Mouse (Mus musculus) inflammation-experienced regulatory T-cells, adult 6 months (primary cell): ENCODE results near the gene Med29. TPM values are rescaled to one million over a fixed set of nuclear protein-coding genes. Genes with fewer than 3 reads are reported as not detected.
A peak's percentile ranks its signal among the peaks of the same experiment; 100 is the strongest.

Experiments
- ATAC-seq: one replicate; pipeline ENCODE4 v1.8.0; 2017
- polyA plus RNA-seq, 3 experiments: library from polyadenylated mRNA; unstranded; fragments of 100-300 nt; shearing (Covaris generic); gene quantifications; one replicate each; pipeline ENCODE4 v1.2.1; 2017

Med29 gene
- polyA plus RNA-seq, 3 experiments from 2014 or later = 26.2 to 33.0 (median 32.5) TPM

DNA sequence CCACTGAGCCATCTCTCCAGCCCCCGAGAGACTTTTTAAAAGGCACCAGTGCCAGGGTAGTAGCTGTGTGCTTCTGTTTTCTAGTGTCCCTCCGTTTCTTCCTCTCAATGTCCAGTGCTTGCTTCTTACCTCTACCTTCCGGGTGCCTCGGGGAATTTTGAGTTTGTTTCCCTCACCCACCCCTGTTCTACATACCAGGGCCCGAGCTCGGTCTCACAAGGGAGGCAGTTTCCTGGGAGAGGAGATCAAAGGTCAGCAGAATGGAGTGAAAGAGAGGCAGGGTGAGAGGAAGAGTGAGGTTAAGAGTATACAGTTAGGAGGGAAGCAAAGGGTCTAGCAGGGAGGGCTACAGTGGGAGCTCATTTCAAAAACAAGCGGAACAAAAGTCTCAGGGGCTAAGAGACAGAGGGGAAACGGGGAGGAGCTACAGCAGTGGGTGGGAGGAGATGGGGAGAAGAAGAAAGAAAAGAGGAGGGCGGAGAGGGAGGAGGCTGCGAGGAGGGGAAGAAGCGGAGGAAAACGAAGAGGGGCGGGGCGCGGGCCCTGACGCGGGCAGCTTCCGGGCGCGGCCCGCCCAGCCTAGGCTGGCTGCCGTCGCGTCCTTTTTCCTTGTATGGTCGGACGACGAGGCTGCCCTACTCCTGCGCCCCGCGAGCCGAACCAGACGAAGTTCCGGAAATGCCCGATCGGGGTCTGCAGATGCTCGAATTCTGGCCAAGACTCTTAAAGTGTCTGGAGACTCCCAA lies 17.2 kb downstream of the Med29 start:
- ATAC-seq = peak; percentile 45

DNA sequence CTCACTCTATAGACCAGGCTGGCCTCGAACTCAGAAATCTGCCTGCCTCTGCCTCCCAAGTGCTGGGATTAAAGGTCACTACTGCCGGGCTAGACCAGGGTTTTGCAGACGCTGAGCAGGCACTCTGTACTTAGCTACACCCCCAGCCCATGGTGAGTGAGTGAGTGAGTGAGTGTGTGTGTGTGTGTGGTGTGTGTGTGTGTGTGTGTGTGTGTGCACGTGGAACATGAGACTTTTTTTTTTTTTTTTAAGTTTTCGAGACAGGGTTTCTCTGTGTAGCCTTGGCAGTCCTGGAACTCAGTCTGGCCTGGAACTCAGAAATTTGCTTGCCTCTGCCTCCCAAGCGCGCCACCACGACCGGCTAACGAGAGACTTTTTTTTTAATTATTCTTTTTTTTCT lies 17.9 kb downstream of the Med29 start:
- no peak for ATAC-seq

GRCm38 (mm10) chr7:28373891-28374495 lies 18.5 kb downstream of the Med29 start:
- no peak for ATAC-seq

- ATAC-seq = peak; percentile 36
These were observed 19.4 kb downstream of the Med29 start for GRCm38 (mm10) chr7:28373131-28373581.

DNA sequence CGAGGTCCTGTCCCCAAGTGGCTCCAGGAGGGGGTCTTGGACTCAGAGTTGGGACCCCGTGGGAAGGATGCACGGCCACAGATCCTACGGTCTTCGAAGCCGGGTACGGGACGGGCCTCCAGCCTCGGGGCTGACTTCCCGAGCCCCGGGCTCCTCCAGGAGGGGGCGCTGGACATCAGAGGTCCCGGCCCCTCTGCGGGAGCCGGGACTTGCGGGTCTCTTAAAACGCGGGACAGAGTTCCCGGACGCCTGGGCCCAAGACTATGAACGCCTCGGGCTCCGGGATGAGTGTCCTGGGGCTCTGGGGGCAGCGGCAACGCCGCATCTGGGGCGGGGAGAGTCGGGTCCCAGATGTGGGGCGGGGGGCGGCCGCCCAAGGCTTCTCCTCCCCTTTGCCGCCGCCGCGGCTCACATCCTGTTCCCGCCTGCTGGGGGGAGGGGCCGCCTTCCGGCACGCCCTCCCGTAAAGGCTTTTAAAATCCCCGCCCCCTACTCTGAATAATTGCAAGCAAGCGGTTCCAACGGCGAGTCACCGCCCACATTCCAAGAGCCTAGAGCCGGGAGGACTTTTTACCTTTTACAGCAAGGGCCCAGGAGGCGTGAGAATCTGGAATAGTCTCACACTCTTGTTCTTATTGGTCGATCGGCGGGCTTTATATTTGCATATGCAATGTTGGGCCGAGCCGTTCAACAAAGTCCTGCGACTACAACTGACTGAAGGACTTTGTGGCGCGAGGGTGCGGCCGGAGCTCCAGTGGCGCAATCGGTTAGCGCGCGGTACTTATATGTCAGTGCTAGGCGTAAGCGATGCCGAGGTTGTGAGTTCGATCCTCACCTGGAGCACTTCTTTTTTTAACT lies 20.0 kb downstream of the Med29 start, which contains the start of gene Plekhg2:
Plekhg2 (minus strand) TSS at position 349 of the 858 bp plus-strand sequence.
- peak; percentile 63 for ATAC-seq

- no peak for ATAC-seq
These were observed 21.0 kb downstream of the Med29 start for GRCm38 (mm10) chr7:28371514-28371989.

GRCm38 (mm10) chr7:28370977-28371513 lies 21.5 kb downstream of the Med29 start:
- ATAC-seq = no peak

DNA sequence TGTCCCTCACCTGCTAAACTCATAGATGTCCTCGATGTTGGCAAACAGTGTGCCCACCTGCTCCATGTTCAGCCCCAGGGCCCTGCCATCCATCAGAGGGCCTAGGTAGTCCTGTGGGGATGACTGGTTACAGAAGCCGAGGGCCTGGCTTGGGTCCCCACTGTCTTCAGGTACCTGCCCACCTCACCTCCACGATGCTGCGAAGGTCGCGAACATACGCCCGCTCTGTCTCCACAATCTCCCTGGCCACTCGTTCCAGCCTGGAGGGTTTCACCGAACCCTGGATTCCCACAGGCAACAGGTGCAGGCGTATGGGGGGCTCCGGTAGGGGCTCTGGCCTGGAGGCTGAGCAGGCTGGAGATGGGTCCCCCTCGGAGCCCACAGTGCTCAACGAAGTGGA lies 22.5 kb downstream of the Med29 start:
- no peak for ATAC-seq

GRCm38 (mm10) chr7:28368276-28368920 lies 24.1 kb downstream of the Med29 start:
- no peak for ATAC-seq

GRCm38 (mm10) chr7:28367663-28368275 lies 24.7 kb downstream of the Med29 start:
- no peak for ATAC-seq

DNA sequence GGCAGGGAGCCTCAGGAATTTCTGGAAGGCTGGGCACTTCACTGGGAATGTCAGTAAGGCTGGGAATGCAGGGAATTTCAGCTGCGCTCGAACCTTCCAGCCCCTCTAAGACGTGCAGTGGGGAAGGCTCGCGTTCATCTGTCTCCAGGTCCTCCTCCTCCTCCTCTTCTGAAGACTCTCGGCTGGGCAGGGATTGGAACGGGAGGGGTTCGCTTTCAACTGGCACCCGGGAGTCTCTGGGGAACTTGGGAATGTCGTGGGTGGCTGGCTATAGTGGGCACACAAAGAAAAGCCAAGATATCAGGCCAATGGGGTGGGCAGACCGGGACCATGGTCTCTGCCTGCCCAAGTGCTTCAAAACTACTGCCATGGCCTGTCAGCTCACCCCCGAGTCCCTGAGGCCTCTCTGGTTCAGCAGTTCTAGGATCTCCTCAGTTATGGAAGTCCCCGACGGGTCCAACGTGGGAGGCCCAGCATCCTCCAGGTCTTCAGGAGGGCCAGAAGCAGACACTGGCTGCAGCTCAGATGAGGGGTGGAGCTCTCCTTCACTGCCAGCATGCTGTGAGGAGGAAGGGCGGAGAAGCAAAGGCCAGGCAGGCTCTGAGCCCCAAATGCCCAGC lies 30.0 kb downstream of the Med29 start:
- no peak for ATAC-seq

- ATAC-seq = no peak
These were observed 30.7 kb downstream of the Med29 start for GRCm38 (mm10) chr7:28361647-28362341.

- no peak for ATAC-seq
These were observed 32.2 kb downstream of the Med29 start for GRCm38 (mm10) chr7:28360291-28360690.

DNA sequence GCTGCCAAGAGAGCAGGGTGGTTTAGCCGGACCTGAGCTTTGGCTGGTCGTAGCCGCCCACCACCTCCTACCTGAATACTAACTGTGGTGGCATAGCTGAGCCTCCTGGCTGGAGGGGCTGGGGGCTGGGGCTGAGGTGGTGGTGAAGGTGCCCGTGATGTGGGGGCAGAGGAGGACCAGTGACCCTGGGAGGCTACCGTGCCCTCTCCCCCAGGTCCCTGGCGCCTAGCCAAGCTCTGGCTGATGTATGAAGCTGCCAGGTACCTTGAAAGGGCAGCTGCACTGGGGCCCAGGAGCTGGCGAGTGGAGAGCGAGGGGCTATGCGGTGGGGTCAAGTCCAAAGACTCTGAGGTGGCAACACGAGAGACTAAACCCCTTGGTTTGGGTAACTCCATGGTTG lies 32.7 kb downstream of the Med29 start:
- no peak for ATAC-seq

GRCm38 (mm10) chr7:28358431-28358830 lies 34.1 kb downstream of the Med29 start:
- no peak for ATAC-seq

- no peak for ATAC-seq
These were observed 34.5 kb downstream of the Med29 start for GRCm38 (mm10) chr7:28357984-28358383.

DNA sequence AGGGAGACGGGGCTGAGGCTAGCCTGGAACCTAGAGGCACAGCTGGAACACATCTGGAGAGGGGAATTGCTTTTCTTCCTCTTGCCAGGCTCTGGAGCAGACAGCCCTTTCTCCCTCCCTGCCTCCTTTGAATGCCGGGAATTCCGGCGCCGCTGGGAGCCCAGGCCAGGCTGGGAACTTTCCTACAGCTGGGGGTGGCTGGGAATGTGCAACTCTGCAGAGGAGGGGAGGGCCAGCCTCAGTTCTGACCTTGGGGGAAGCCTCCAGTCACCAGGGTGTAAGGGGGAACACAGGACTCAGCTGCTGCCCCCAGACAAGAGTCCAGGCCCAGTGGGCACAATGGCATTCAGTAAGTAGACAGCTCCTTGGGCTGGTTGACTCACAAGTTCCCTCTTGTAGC lies 35.5 kb downstream of the Med29 start:
- no peak for ATAC-seq

DNA sequence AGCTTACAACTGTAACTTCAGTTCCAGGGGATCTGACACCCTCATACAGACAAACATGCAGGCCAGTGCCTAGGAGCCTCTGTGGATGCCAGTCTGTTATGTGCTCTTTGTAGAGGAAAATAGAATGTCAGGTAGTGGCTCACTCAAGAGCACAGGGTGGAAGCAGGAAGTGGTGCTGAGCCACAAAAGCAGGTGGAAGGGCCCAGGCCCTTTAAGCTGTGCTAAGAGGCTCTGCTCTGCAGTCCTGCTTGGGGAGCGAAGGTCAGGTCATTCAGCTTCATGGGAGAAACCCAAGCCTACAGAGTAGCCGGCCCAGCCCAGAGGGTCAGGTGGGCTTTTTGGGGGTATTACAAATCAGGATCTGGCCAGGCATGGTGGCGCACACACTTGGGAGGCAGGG lies 37.3 kb downstream of the Med29 start:
- peak; percentile 55 for ATAC-seq

DNA sequence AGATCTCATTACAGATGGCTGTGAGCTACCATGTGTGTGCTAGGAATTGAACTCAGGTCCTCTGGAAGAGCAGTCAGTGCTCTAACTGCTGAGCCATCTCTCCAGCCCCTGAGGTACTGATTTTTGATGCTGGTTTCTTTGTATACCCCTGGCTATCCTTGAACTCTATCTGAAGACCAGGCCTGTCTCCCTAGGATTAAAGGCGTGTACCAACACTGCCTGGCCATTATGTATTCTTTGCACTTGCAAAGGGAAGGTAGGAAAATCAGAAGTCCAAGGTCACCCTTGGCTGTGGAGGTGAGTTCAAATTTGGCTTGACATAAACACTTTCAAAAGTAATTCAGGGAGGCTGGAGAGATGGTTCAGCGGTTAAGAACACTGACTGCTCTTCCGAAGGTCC lies 37.9 kb downstream of the Med29 start:
- ATAC-seq = no peak

DNA sequence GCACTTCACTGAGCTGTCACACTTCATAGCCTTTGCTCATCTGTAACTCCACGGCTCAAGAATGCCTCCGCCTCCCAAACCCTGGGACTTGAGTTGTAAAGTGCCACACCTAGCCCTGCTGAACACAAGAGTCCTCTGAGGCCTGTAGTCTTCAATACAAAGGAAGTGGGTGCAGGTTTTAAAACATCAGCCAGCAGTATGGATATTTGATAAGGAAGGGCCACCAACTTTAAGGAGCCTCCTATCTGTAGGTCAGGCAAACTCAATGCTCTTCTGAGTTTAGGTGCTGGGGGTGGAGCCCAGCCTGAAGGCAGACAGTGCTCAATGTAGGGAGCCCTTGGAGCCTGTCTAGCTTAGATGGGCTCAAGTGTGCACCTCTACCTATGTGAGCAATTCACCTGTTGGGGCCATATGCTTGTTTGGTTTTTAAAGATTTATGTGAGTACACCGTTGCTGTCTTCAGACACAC lies 38.4 kb downstream of the Med29 start:
- ATAC-seq = no peak

- ATAC-seq = no peak
These were observed 39.2 kb downstream of the Med29 start for GRCm38 (mm10) chr7:28353267-28353666.
